ENCODE assay signal across 24 mouse cellular contexts in the genomic region with DNA sequence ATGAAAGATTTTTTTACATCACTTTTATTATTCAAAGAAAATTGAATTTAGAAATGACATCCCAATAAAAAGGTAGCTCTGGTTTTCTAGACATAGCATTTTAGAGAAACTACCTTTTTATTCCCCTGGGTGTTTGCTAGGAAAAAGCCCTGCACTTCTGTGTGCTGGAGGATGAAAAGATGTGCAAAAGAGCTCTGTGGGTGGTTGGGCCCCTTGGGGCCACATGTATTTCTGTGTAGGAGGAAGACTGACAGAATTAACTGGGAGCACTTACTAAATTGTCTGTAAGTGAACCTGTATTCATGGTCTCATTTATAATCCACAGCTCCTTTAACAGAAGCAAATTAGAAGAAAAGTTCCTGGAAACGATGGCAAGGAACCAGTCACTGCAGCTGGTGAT.
A peak's percentile ranks its signal among the peaks of the same experiment; 100 is the strongest.
DNase-seq lines count a peak whose midpoint lies in the region; ATAC-seq and TF ChIP-seq lines count a peak whose summit lies in the region.
"Had no signal": no experiment of that assay in that cellular context is flagged by ENCODE, and none has a peak within 500 bp of the region (broad histone marks: within the 10 kb centered on the region; RNA-seq: fewer than 3 reads in every experiment).

No protein-coding gene starts in this region.

- intact Hi-C loops in left cerebral cortex, postnatal 25 days (cut with DNase I): no loop called here

- no peaks in the 10 kb centered on the region for H3K9me3 ChIP-seq in lung, postnatal 0 days (ENCODE audit: low read length)
- H3K9me3 ChIP-seq: heart, embryonic 13.5 days; hindbrain, embryonic 12.5 days; limb, embryonic 13.5 days; liver, embryonic 13.5 days; midbrain, embryonic 15.5 days had no signal

- H3K4me2 ChIP-seq in lung, postnatal 0 days (replicated peaks; ENCODE audit: low read depth, low read length): no peak overlapping the region
- H3K4me2 ChIP-seq: heart, embryonic 13.5 days; hindbrain, embryonic 12.5 days; limb, embryonic 13.5 days; liver, embryonic 13.5 days; lung, embryonic 14.5 days; midbrain, embryonic 15.5 days had no signal

- no peak overlapping the region for H3K9ac ChIP-seq in lung, postnatal 0 days (replicated peaks; ENCODE audit: low read depth)
- H3K9ac ChIP-seq: heart, embryonic 13.5 days; hindbrain, embryonic 12.5 days; limb, embryonic 13.5 days; liver, embryonic 13.5 days; lung, embryonic 14.5 days; midbrain, embryonic 15.5 days had no signal

- no peaks in the 10 kb centered on the region for H3K4me1 ChIP-seq in lung, postnatal 0 days (ENCODE audit: insufficient read depth, low read depth, low read length)
- H3K4me1 ChIP-seq: hindbrain, embryonic 12.5 days; limb, embryonic 13.5 days; midbrain, embryonic 15.5 days had no signal

- no peak for TF ChIP-seq EP300 in lung, postnatal 0 days (IDR thresholded peaks at IDR 0.05)

- ATAC-seq in frontal cortex, adult (ENCODE audit: low TSS enrichment): peak; percentile 73
- ATAC-seq in lung, postnatal 0 days: no peak
- ATAC-seq: activated CD4-positive, CD25-positive, alpha-beta regulatory T cell, adult 4 months; intestine, postnatal 0 days; midbrain, embryonic 15.5 days had no signal

- TF ChIP-seq CTCF in lung, postnatal 0 days (IDR thresholded peaks at IDR 0.05): no peak

- H3K4me3 ChIP-seq in lung, postnatal 0 days (ENCODE audit: low read depth, low read length): no peak overlapping the region
- H3K4me3 ChIP-seq: heart, adult 2 months; heart, embryonic 13.5 days; hindbrain, embryonic 12.5 days; limb, embryonic 13.5 days; liver, embryonic 13.5 days; midbrain, embryonic 15.5 days had no signal

- no peaks in the 10 kb centered on the region for H3K27me3 ChIP-seq in lung, postnatal 0 days (replicated peaks; ENCODE audit: insufficient read depth, low read length)
- H3K27me3 ChIP-seq: heart, embryonic 13.5 days; hindbrain, embryonic 12.5 days; limb, embryonic 13.5 days; liver, embryonic 13.5 days; midbrain, embryonic 15.5 days had no signal

- 93% methylated on average over 1 of the region's 1 CpGs for WGBS in lung, postnatal 0 days

- no peak for DNase-seq in frontal cortex, postnatal 25 days (ENCODE audit: low spot score in 2 of 2)
- peak; percentile 61 for DNase-seq in right cerebral cortex, adult 18-20 months
- DNase-seq in right cerebral cortex, postnatal 25 days: no peak
- peak; percentile 75 for DNase-seq in brain, adult 2 months (ENCODE audit: low read depth, low spot score)
- peak; percentile 14 to 58 for DNase-seq in left cerebral cortex, postnatal 25 days (ENCODE audit: low spot score in 2 of 2)
- no peak for DNase-seq in lung, postnatal 0 days (ENCODE audit: low spot score)
- no peak for DNase-seq in lung, postnatal 14 days
- DNase-seq: adrenal gland, adult 8-10 months; cerebellum, adult 8-10 months; cerebellum, postnatal 36 days; gastrocnemius, postnatal 25 days; heart, adult 2 months; kidney, postnatal 25 days; liver, embryonic 13.5 days; lung, embryonic 14.5 days; lung, postnatal 4 days; thymus, postnatal 14 days had no signal

- no peaks in the 10 kb centered on the region for H3K36me3 ChIP-seq in lung, postnatal 0 days (ENCODE audit: insufficient read depth, low read length)
- H3K36me3 ChIP-seq: heart, embryonic 13.5 days; hindbrain, embryonic 12.5 days; liver, embryonic 13.5 days; midbrain, embryonic 15.5 days had no signal

- no peak overlapping the region for H3K27ac ChIP-seq in lung, postnatal 0 days (ENCODE audit: low read length)
- H3K27ac ChIP-seq: heart, adult 2 months; heart, embryonic 13.5 days; hindbrain, embryonic 12.5 days; limb, embryonic 13.5 days; liver, embryonic 13.5 days; midbrain, embryonic 15.5 days had no signal

Comparison
In these comparisons a context has a peak if more than half of its experiments do, and no peak if none do; other contexts are left out.
1. DNase-seq: peak in right cerebral cortex, adult 18-20 months (single experiment), brain, adult 2 months (single experiment) and left cerebral cortex, postnatal 25 days (2 of 2); none in frontal cortex, postnatal 25 days (0 of 2), right cerebral cortex, postnatal 25 days (single experiment), lung, postnatal 0 days (single experiment) and lung, postnatal 14 days (single experiment).